Mouse (Mus musculus) brain, embryonic 14.5 days (tissue): Measurements from ENCODE around the gene Atg4b.

Source experiments
- CTCF ChIP-seq: fragments of 200-500 bp; IDR thresholded peaks from 2 replicates; pipeline ENCODE4 v1.5.1; 2012; ENCODE audit warnings: inconsistent platforms, mild to moderate bottlenecking, moderate library complexity, borderline replicate concordance; ENCODE audit not compliant: insufficient read depth, insufficient read length; ENCODE audit errors: extremely low read depth
- POLR2A ChIP-seq: fragments of 200-500 bp; IDR thresholded peaks from 2 replicates; pipeline ENCODE4 v1.6.1; 2012; ENCODE audit warnings: mild to moderate bottlenecking, inconsistent platforms, borderline replicate concordance; ENCODE audit not compliant: poor library complexity, insufficient read depth, insufficient read length, severe bottlenecking; ENCODE audit errors: extremely low read depth

DNA sequence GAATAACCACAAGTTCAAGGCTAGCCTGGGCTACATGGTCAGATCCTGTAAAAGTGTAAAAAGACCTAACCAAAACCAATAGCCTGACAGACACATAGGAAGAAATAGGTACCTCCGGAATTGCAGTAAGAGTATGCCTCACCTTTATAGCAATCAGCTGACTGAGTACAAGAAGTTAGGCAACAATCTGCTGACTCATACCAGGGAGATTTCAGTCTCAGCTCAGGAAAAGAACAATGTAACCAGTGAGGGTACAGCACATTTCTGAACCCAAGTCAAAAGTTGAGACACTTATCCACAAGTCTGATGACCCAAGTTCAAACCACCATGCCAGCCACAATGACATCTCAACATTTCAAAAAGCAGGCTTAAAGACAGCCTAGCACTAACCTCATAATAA is 2.8 kb upstream of the Atg4b start:
- TF ChIP-seq CTCF (no peak), POLR2A (no peak)
